Mouse (Mus musculus) forebrain, postnatal 0 days (tissue): Measurements from ENCODE around the gene Sun5. TPM values are rescaled to one million over a fixed set of nuclear protein-coding genes. Genes with fewer than 3 reads are reported as not detected.
A peak's percentile ranks its signal among the peaks of the same experiment; 100 is the strongest.

Experiments used
- ATAC-seq: fragments of 200-750 bp; cut with Nextera tagmentation; 2 replicates; pipeline ENCODE4 v1.8.0; 2017; ENCODE audit warnings: mild to moderate bottlenecking, moderate library complexity
- DNase-seq: peaks from one replicate; pipeline ENCODE4 v3.0.0-alpha.2; 2015
- H3K27ac ChIP-seq: fragments of 300-500 bp; sonication (generic); 2 replicates; pipeline ENCODE4 v1.5.1; 2014; ENCODE audit warnings: low read depth, mild to moderate bottlenecking, antibody characterized with exemption, low read length, moderate library complexity, mixed read lengths
- H3K27me3 ChIP-seq: fragments of 300-500 bp; sonication (generic); 2 replicates; pipeline ENCODE4 v1.6.1; 2014; ENCODE audit warnings: mild to moderate bottlenecking, low read length, mixed read lengths; ENCODE audit not compliant: insufficient read depth
- H3K36me3 ChIP-seq: fragments of 300-500 bp; sonication (generic); 2 replicates; pipeline ENCODE4 v1.6.1; 2014; ENCODE audit warnings: mild to moderate bottlenecking, moderate library complexity; ENCODE audit not compliant: insufficient read depth
- H3K4me1 ChIP-seq: fragments of 300-500 bp; sonication (generic); 2 replicates; pipeline ENCODE4 v1.6.1; 2014; ENCODE audit warnings: antibody characterized with exemption; ENCODE audit not compliant: insufficient read depth
- H3K4me2 ChIP-seq: fragments of 300-500 bp; sonication (generic); 2 replicates; pipeline ENCODE4 v1.6.1; 2014; ENCODE audit warnings: low read depth, mild to moderate bottlenecking, moderate library complexity
- H3K4me3 ChIP-seq: fragments of 300-500 bp; sonication (generic); 2 replicates; pipeline ENCODE4 v1.5.1; 2014; ENCODE audit warnings: low read depth, low read length, mixed read lengths
- H3K9ac ChIP-seq: fragments of 300-500 bp; sonication (generic); 2 replicates; pipeline ENCODE4 v1.6.1; 2014; ENCODE audit warnings: mild to moderate bottlenecking
- H3K9me3 ChIP-seq: fragments of 300-500 bp; sonication (generic); 2 replicates; pipeline ENCODE4 v1.6.1; 2016; ENCODE audit warnings: low read length
- CTCF ChIP-seq: sonication (generic); IDR thresholded peaks from 2 replicates; pipeline ENCODE4 v1.5.1; 2016; ENCODE audit warnings: antibody characterized with exemption, control low read depth, low read depth
- WGBS: fragments of 180-500 bp; shearing (Covaris S2); extraction: QIAGEN DNeasy Blood & Tissue Kit; methylation state at CpG from one replicate; pipeline ENCODE4 v1.1.7; 2014; 5-methylcytosine and 5-hydroxymethylcytosine counted together
- polyA plus RNA-seq: library from polyadenylated mRNA; unstranded; fragments of >200 nt; fragmentation: Nextera tagmentation; extraction: Ambion mirVana; gene quantifications from 2 replicates; pipeline ENCODE4 v1.2.1, GENCODE M21; 2015
- total RNA-seq: library from RNA; depleted of rRNA; stranded (reverse); fragments of >200 nt; gene quantifications from 2 replicates; pipeline ENCODE4 v1.2.3, GENCODE M21; 2014

The Sun5 gene
- total and polyA plus RNA-seq, 2 experiments from 2014 or later = not detected

- WGBS = 74% methylated on average over 3 of the region's 3 CpGs
- no peak for ATAC-seq
- H3K27ac ChIP-seq = no peak overlapping the region
Measured at GRCm38 (mm10) chr2:153861960-153862359, 8.9 kb downstream of the Sun5 start.

GRCm38 (mm10) chr2:153860715-153861114 lies 10.2 kb downstream of the Sun5 start:
- Histone ChIP-seq H3K4me3 (no peak overlapping the region), H3K4me1 (no peaks in the 10 kb centered on the region), H3K4me2 (no peak overlapping the region), H3K9ac (no peak overlapping the region), H3K27me3 (no peaks in the 10 kb centered on the region), H3K27ac (no peak overlapping the region), H3K36me3 (no peaks in the 10 kb centered on the region), H3K9me3 (no peaks in the 10 kb centered on the region)
- no peak for TF ChIP-seq CTCF
- ATAC-seq (no peak), DNase-seq (no peak)
- WGBS = 71% methylated on average over 3 of the region's 3 CpGs

More at GRCm38 (mm10) chr2:153861960-153862359, 8.9 kb downstream of the Sun5 start:
- Histone ChIP-seq H3K9me3 (no peaks in the 10 kb centered on the region), H3K4me3 (no peak overlapping the region), H3K27me3 (no peaks in the 10 kb centered on the region), H3K36me3 (no peaks in the 10 kb centered on the region), H3K9ac (no peak overlapping the region), H3K4me2 (no peak overlapping the region), H3K4me1 (no peaks in the 10 kb centered on the region)
- DNase-seq = no peak
- TF ChIP-seq CTCF = no peak

- Histone ChIP-seq H3K27me3 (no peaks in the 10 kb centered on the region), H3K4me2 (no peak overlapping the region), H3K36me3 (no peaks in the 10 kb centered on the region), H3K9me3 (no peaks in the 10 kb centered on the region), H3K9ac (no peak overlapping the region), H3K27ac (no peak overlapping the region), H3K4me1 (no peaks in the 10 kb centered on the region), H3K4me3 (no peak overlapping the region)
- WGBS = 92% methylated on average over 11 of the region's 11 CpGs
- no peak for TF ChIP-seq CTCF
- DNase-seq (no peak), ATAC-seq (no peak)
Measured at GRCm38 (mm10) chr2:153860315-153860714, 10.6 kb downstream of the Sun5 start.

GRCm38 (mm10) chr2:153859581-153859980 lies 11.3 kb downstream of the Sun5 start:
- no peaks in the 10 kb centered on the region for H3K27me3 ChIP-seq
- H3K4me3 ChIP-seq = no peak overlapping the region
- ATAC-seq = no peak
- no peak overlapping the region for H3K27ac ChIP-seq
- DNase-seq = no peak
- no peaks in the 10 kb centered on the region for H3K36me3 ChIP-seq
- H3K9ac ChIP-seq = no peak overlapping the region
- no peak overlapping the region for H3K4me2 ChIP-seq
- H3K9me3 ChIP-seq = no peaks in the 10 kb centered on the region
- no peak for TF ChIP-seq CTCF
- 73% methylated on average over 2 of the region's 2 CpGs for WGBS
- no peaks in the 10 kb centered on the region for H3K4me1 ChIP-seq

GRCm38 (mm10) chr2:153853544-153853943 lies 17.3 kb downstream of the Sun5 start:
- no peak overlapping the region for H3K4me2 ChIP-seq
- no peak overlapping the region for H3K4me3 ChIP-seq
- H3K27me3 ChIP-seq = no peaks in the 10 kb centered on the region
- H3K4me1 ChIP-seq = no peaks in the 10 kb centered on the region
- DNase-seq (no peak), ATAC-seq (no peak)
- 0 out of 2 replicates have a peak, but pooled peaks cover 4% of the 10 kb centered on the region for H3K9me3 ChIP-seq
- TF ChIP-seq CTCF = no peak
- H3K27ac ChIP-seq = no peak overlapping the region
- 10% methylated on average over 5 of the region's 5 CpGs for WGBS
- H3K36me3 ChIP-seq = no peaks in the 10 kb centered on the region
- H3K9ac ChIP-seq = no peak overlapping the region

- Histone ChIP-seq H3K27me3 (no peaks in the 10 kb centered on the region), H3K9me3 (0 out of 2 replicates have a peak, but pooled peaks cover 4% of the 10 kb centered on the region), H3K4me1 (no peaks in the 10 kb centered on the region), H3K36me3 (no peaks in the 10 kb centered on the region), H3K27ac (no peak overlapping the region), H3K9ac (no peak overlapping the region), H3K4me2 (no peak overlapping the region), H3K4me3 (no peak overlapping the region)
- 55% methylated on average over 4 of the region's 4 CpGs for WGBS
- peak; percentile 32; the same call in 1 of the 2 replicates for TF ChIP-seq CTCF
- DNase-seq (peak; percentile 48), ATAC-seq (no peak)
Measured at GRCm38 (mm10) chr2:153851030-153851360, 19.9 kb downstream of the Sun5 start.

GRCm38 (mm10) chr2:153850351-153851029 lies 20.4 kb downstream of the Sun5 start:
- no peaks in the 10 kb centered on the region for H3K27me3 ChIP-seq
- H3K4me1 ChIP-seq = no peaks in the 10 kb centered on the region
- no peak; the same call in 1 of the 2 replicates for ATAC-seq
- no peak overlapping the region for H3K4me3 ChIP-seq
- no peak overlapping the region for H3K4me2 ChIP-seq
- TF ChIP-seq CTCF = peak; percentile 64
- no peaks in the 10 kb centered on the region for H3K36me3 ChIP-seq
- peak; percentile 24 for DNase-seq
- H3K27ac ChIP-seq = no peak overlapping the region
- 83% methylated on average over 6 of the region's 6 CpGs for WGBS
- H3K9ac ChIP-seq = no peak overlapping the region
- H3K9me3 ChIP-seq = 0 out of 2 replicates have a peak, but pooled peaks cover 4% of the 10 kb centered on the region
